Comparison of ENCODE assay signal across 9 mouse cellular contexts in genomic region chr11:78956260-78956659, GRCm38 (mm10). TPM values are rescaled to one million over a fixed set of nuclear protein-coding genes. Genes with fewer than 3 reads are reported as not detected.
DNase-seq lines count a peak whose midpoint lies in the region; ATAC-seq and TF ChIP-seq lines count a peak whose summit lies in the region.
"Had no signal": no experiment of that assay in that cellular context is flagged by ENCODE, and none has a peak within 500 bp of the region (broad histone marks: within the 10 kb centered on the region; RNA-seq: fewer than 3 reads in every experiment).

No protein-coding gene starts in this region.

- TF ChIP-seq POLR2A in ES-Bruce4 (IDR thresholded peaks at IDR 0.05; ENCODE audit: insufficient read depth, low read length): no peak

- H3K27me3 ChIP-seq in ES-Bruce4 (ENCODE audit: control insufficient read depth, insufficient read depth, low read length, poor library complexity, severe bottlenecking): no peaks in the 10 kb centered on the region
- peaks cover 14% of the 10 kb centered on the region for H3K27me3 ChIP-seq in liver, postnatal 0 days (ENCODE audit: insufficient read depth, low read length)

- H3K9ac ChIP-seq in ES-Bruce4 (ENCODE audit: low read depth, poor library complexity, severe bottlenecking): no peak overlapping the region
- no peak overlapping the region for H3K9ac ChIP-seq in liver, postnatal 0 days (replicated peaks)
- H3K9ac ChIP-seq: hindbrain, embryonic 15.5 days had no signal

- no peaks in the 10 kb centered on the region for H3K9me3 ChIP-seq in ES-Bruce4 (replicated peaks; ENCODE audit: control insufficient read depth, insufficient read depth, low read length, poor library complexity, severe bottlenecking)
- H3K9me3 ChIP-seq in liver, postnatal 0 days (ENCODE audit: low read length): no peaks in the 10 kb centered on the region
- H3K9me3 ChIP-seq: hindbrain, embryonic 15.5 days had no signal

- no peaks in the 10 kb centered on the region for H3K4me1 ChIP-seq in ES-Bruce4 (ENCODE audit: control insufficient read depth, insufficient read depth, low read length)
- H3K4me1 ChIP-seq in liver, postnatal 0 days (ENCODE audit: insufficient read depth): no peaks in the 10 kb centered on the region

- TF ChIP-seq EP300 in ES-Bruce4 (IDR thresholded peaks at IDR 0.05; ENCODE audit: insufficient read depth, low read depth, low read length): no peak
- no peak for TF ChIP-seq EP300 in liver, postnatal 0 days (IDR thresholded peaks at IDR 0.05; ENCODE audit: low read depth)

- peak; percentile 59; the same call in 1 of the 2 replicates for ATAC-seq in frontal cortex, adult (ENCODE audit: low TSS enrichment)
- 0 out of 2 replicates have a peak, but pooled peaks have one; percentile 20 for ATAC-seq in liver, postnatal 0 days

- TF ChIP-seq CTCF in ES-Bruce4 (IDR thresholded peaks at IDR 0.05; ENCODE audit: low read depth, low read length): peak; percentile 80
- peak; percentile 93 for TF ChIP-seq CTCF in liver, postnatal 0 days (IDR thresholded peaks at IDR 0.05; ENCODE audit: low read depth)

- WGBS in liver, postnatal 0 days (ENCODE audit: insufficient replicate concordance): 11% methylated on average over 7 of the region's 7 CpGs

- peak; percentile 35 for DNase-seq in 3134 (ENCODE audit: extremely low read depth, insufficient read length, low spot score)
- peak; percentile 60 for DNase-seq in c-Kit-positive CD71-positive TER-119-negative erythroid progenitor cells, embryonic 14.5 days (ENCODE audit: low read depth)
- peak; percentile 79 to 91 for DNase-seq in kidney, postnatal 25 days
- DNase-seq in liver, postnatal 0 days: peak; percentile 83
- DNase-seq in right cerebral cortex, postnatal 10 days (ENCODE audit: low spot score in 2 of 2): peak; percentile 84 to 86
- peak; percentile 80 for DNase-seq in urinary bladder, postnatal 14 days (ENCODE audit: low spot score)

- H3K4me2 ChIP-seq in liver, postnatal 0 days (ENCODE audit: low read depth, low read length): no peak overlapping the region
- H3K4me2 ChIP-seq: hindbrain, embryonic 15.5 days had no signal

- H3K36me3 ChIP-seq in ES-Bruce4 (ENCODE audit: control insufficient read depth, insufficient read depth, low read length, poor library complexity, severe bottlenecking): no peaks in the 10 kb centered on the region
- H3K36me3 ChIP-seq in liver, postnatal 0 days (replicated peaks; ENCODE audit: insufficient read depth, low read length): no peaks in the 10 kb centered on the region; the same call in 1 of the 2 replicates
- H3K36me3 ChIP-seq: hindbrain, embryonic 15.5 days had no signal

- H3K27ac ChIP-seq in ES-Bruce4 (ENCODE audit: insufficient read depth, low read length): no peak overlapping the region
- no peak overlapping the region for H3K27ac ChIP-seq in liver, postnatal 0 days (ENCODE audit: low read depth)
- H3K27ac ChIP-seq: hindbrain, embryonic 15.5 days had no signal

- H3K4me3 ChIP-seq in ES-Bruce4 (ENCODE audit: low read depth, low read length): peak overlapping the region; percentile 38
- H3K4me3 ChIP-seq in liver, postnatal 0 days (ENCODE audit: low read depth, low read length): no peak overlapping the region
- H3K4me3 ChIP-seq: hindbrain, embryonic 15.5 days had no signal

RNA-seq across cellular contexts. Expression of gene Lgals9, which starts 28.5 kb away (rescaled TPM):
- 8.8 and 10.7 TPM in 2 replicates for polyA plus RNA-seq in ES-Bruce4 (2011; ENCODE audit: insufficient read depth, insufficient read length, low read depth, missing spikeins)
- 361 and 373 TPM in 2 replicates for polyA plus RNA-seq in liver, postnatal 0 days (2015; fragmentation: Nextera tagmentation; extraction: Ambion mirVana)

RNA-seq across cellular contexts. Expression of gene Nos2, which starts 35.7 kb away (rescaled TPM):
- 3.0 and 3.4 TPM in 2 replicates for polyA plus RNA-seq in ES-Bruce4 (2011; ENCODE audit: insufficient read depth, insufficient read length, low read depth, missing spikeins)
- not detected in 2 replicates for polyA plus RNA-seq in liver, postnatal 0 days (2015; fragmentation: Nextera tagmentation; extraction: Ambion mirVana)

Comparison
In these comparisons a context has a peak if more than half of its experiments do, and no peak if none do; other contexts are left out.
1. DNase-seq: peak in every context shown above with its lines; median percentile 85 in kidney, postnatal 25 days; 85 in right cerebral cortex, postnatal 10 days; 83 in liver, postnatal 0 days; 80 in urinary bladder, postnatal 14 days; 60 in c-Kit-positive CD71-positive TER-119-negative erythroid progenitor cells, embryonic 14.5 days; 35 in 3134.
2. RNA of gene Lgals9, which starts 28.5 kb away (polyA plus RNA-seq): 361 to 373 TPM in liver, postnatal 0 days; 8.8 to 10.7 TPM in ES-Bruce4; every median in the first group is over 10 times any median in the second.